Mouse (Mus musculus) midbrain, embryonic 10.5 days (tissue): ENCODE measurements at regions not wholly inside any gene's neighbourhood (a gene's known extent, or its start where the extent isn't known, plus 50 kb on each side); places are given as distances from the start of the nearest gene placed in this dataset.

Source experiments
- DNase-seq: peaks from one replicate; pipeline ENCODE4 v3.0.0-alpha.2; 2017; ENCODE audit warnings: low spot score
- H3K27ac ChIP-seq: fragments of 300-500 bp; sonication (generic); replicated peaks from 2 replicates; pipeline ENCODE4 v1.5.1; 2016; ENCODE audit warnings: mild to moderate bottlenecking
- H3K27me3 ChIP-seq: fragments of 300-500 bp; sonication (generic); 2 replicates; pipeline ENCODE4 v1.6.1; 2016; ENCODE audit warnings: low read depth, mild to moderate bottlenecking; ENCODE audit not compliant: poor library complexity, severe bottlenecking
- H3K36me3 ChIP-seq: fragments of 300-500 bp; sonication (generic); 2 replicates; pipeline ENCODE4 v1.6.1; 2016; ENCODE audit warnings: mild to moderate bottlenecking, moderate library complexity
- H3K4me1 ChIP-seq: fragments of 300-500 bp; sonication (generic); 2 replicates; pipeline ENCODE4 v1.6.1; 2016
- H3K4me3 ChIP-seq: fragments of 300-500 bp; sonication (generic); 2 replicates; pipeline ENCODE4 v1.5.1; 2016; ENCODE audit warnings: mild to moderate bottlenecking, moderate library complexity
- H3K9me3 ChIP-seq: fragments of 300-500 bp; sonication (generic); replicated peaks from 2 replicates; pipeline ENCODE4 v1.6.1; 2016; ENCODE audit warnings: mild to moderate bottlenecking
- WGBS: fragments of 180-500 bp; shearing (Covaris S2); methylation state at CpG from one replicate; pipeline ENCODE4 v1.1.7; 2016; 5-methylcytosine and 5-hydroxymethylcytosine counted together

- no peaks in the 10 kb centered on the region for H3K9me3 ChIP-seq
- WGBS = 89% methylated on average over 3 of the region's 3 CpGs
- H3K4me1 ChIP-seq = peaks cover 17% of the 10 kb centered on the region
- H3K4me3 ChIP-seq = no peak overlapping the region
- no peaks in the 10 kb centered on the region for H3K27me3 ChIP-seq
- no peak for DNase-seq
- no peak overlapping the region for H3K27ac ChIP-seq
- H3K36me3 ChIP-seq = no peaks in the 10 kb centered on the region
Observed at GRCm38 (mm10) chr2:10755375-10755774, 385.1 kb downstream of the Sfmbt2 start.

- Histone ChIP-seq H3K27ac (no peak overlapping the region), H3K36me3 (no peaks in the 10 kb centered on the region), H3K9me3 (no peaks in the 10 kb centered on the region), H3K27me3 (no peaks in the 10 kb centered on the region), H3K4me1 (peaks cover 17% of the 10 kb centered on the region), H3K4me3 (no peak overlapping the region)
- 50% methylated on average over 8 of the region's 8 CpGs for WGBS
- DNase-seq = no peak
Observed at GRCm38 (mm10) chr2:10757202-10757840, 387.0 kb downstream of the Sfmbt2 start.

GRCm38 (mm10) chr2:10757886-10758285 is 387.6 kb downstream of the Sfmbt2 start:
- H3K27ac ChIP-seq = no peak overlapping the region
- no peaks in the 10 kb centered on the region for H3K9me3 ChIP-seq
- H3K4me3 ChIP-seq = no peak overlapping the region
- no peaks in the 10 kb centered on the region for H3K36me3 ChIP-seq
- peaks cover 17% of the 10 kb centered on the region for H3K4me1 ChIP-seq
- WGBS = 87% methylated on average over 1 of the region's 1 CpGs
- H3K27me3 ChIP-seq = no peaks in the 10 kb centered on the region
- no peak for DNase-seq

GRCm38 (mm10) chr2:10762236-10762635 is 391.9 kb downstream of the Sfmbt2 start:
- H3K36me3 ChIP-seq = no peaks in the 10 kb centered on the region
- no peak for DNase-seq
- H3K9me3 ChIP-seq = no peaks in the 10 kb centered on the region
- H3K27me3 ChIP-seq = no peaks in the 10 kb centered on the region
- WGBS = 81% methylated on average over 4 of the region's 4 CpGs
- H3K27ac ChIP-seq = no peak overlapping the region
- peaks cover 11% of the 10 kb centered on the region for H3K4me1 ChIP-seq
- no peak overlapping the region for H3K4me3 ChIP-seq

- 65% methylated on average over 7 of the region's 7 CpGs for WGBS
- Histone ChIP-seq H3K36me3 (no peaks in the 10 kb centered on the region), H3K4me3 (no peak overlapping the region), H3K27ac (no peak overlapping the region), H3K27me3 (no peaks in the 10 kb centered on the region), H3K4me1 (peaks cover 11% of the 10 kb centered on the region), H3K9me3 (no peaks in the 10 kb centered on the region)
- no peak for DNase-seq
Observed at GRCm38 (mm10) chr2:10783071-10783470, 388.8 kb upstream of the Prkcq start.

GRCm38 (mm10) chr2:10783594-10783993 is 388.3 kb upstream of the Prkcq start:
- H3K9me3 ChIP-seq = no peaks in the 10 kb centered on the region
- no peaks in the 10 kb centered on the region for H3K36me3 ChIP-seq
- H3K4me3 ChIP-seq = no peak overlapping the region
- H3K27me3 ChIP-seq = no peaks in the 10 kb centered on the region
- peaks cover 14% of the 10 kb centered on the region for H3K4me1 ChIP-seq
- H3K27ac ChIP-seq = no peak overlapping the region
- 78% methylated on average over 6 of the region's 6 CpGs for WGBS
- no peak for DNase-seq

GRCm38 (mm10) chr2:10784266-10784665 is 387.6 kb upstream of the Prkcq start:
- no peaks in the 10 kb centered on the region for H3K36me3 ChIP-seq
- WGBS = 51% methylated on average over 2 of the region's 2 CpGs

GRCm38 (mm10) chr2:10785156-10785555 is 386.8 kb upstream of the Prkcq start:
- Histone ChIP-seq H3K9me3 (no peaks in the 10 kb centered on the region), H3K27me3 (no peaks in the 10 kb centered on the region), H3K36me3 (no peaks in the 10 kb centered on the region), H3K4me3 (no peak overlapping the region), H3K27ac (no peak overlapping the region), H3K4me1 (peaks cover 15% of the 10 kb centered on the region)
- peak; percentile 34 for DNase-seq
- 30% methylated on average over 2 of the region's 2 CpGs for WGBS

More at GRCm38 (mm10) chr2:10784266-10784665, 387.6 kb upstream of the Prkcq start:
- Histone ChIP-seq H3K9me3 (no peaks in the 10 kb centered on the region), H3K27ac (no peak overlapping the region), H3K27me3 (no peaks in the 10 kb centered on the region), H3K4me3 (no peak overlapping the region), H3K4me1 (peaks cover 15% of the 10 kb centered on the region)
- DNase-seq = no peak

GRCm38 (mm10) chr2:10788509-10788908 is 383.4 kb upstream of the Prkcq start:
- Histone ChIP-seq H3K4me3 (no peak overlapping the region), H3K27me3 (no peaks in the 10 kb centered on the region), H3K4me1 (peaks cover 15% of the 10 kb centered on the region), H3K9me3 (no peaks in the 10 kb centered on the region), H3K36me3 (no peaks in the 10 kb centered on the region), H3K27ac (no peak overlapping the region)
- no peak for DNase-seq
- WGBS = 28% methylated on average over 1 of the region's 1 CpGs

- no peak overlapping the region for H3K27ac ChIP-seq
- DNase-seq = no peak
- H3K9me3 ChIP-seq = no peaks in the 10 kb centered on the region
- no peaks in the 10 kb centered on the region for H3K36me3 ChIP-seq
- H3K4me3 ChIP-seq = no peak overlapping the region
- peaks cover 4% of the 10 kb centered on the region; the same call in 1 of the 2 replicates for H3K4me1 ChIP-seq
- H3K27me3 ChIP-seq = no peaks in the 10 kb centered on the region
Observed at GRCm38 (mm10) chr2:10791233-10791632, 380.7 kb upstream of the Prkcq start.

- no peak for DNase-seq
- 28% methylated on average over 2 of the region's 2 CpGs for WGBS
- no peaks in the 10 kb centered on the region for H3K27me3 ChIP-seq
- no peaks in the 10 kb centered on the region for H3K4me1 ChIP-seq
- no peaks in the 10 kb centered on the region for H3K36me3 ChIP-seq
- no peak overlapping the region for H3K4me3 ChIP-seq
- H3K27ac ChIP-seq = no peak overlapping the region
- H3K9me3 ChIP-seq = no peaks in the 10 kb centered on the region
Observed at GRCm38 (mm10) chr2:10816374-10816773, 355.5 kb upstream of the Prkcq start.

GRCm38 (mm10) chr2:10825278-10826133 is 346.4 kb upstream of the Prkcq start:
- H3K4me3 ChIP-seq = peak overlapping the region; percentile 54
- no peaks in the 10 kb centered on the region for H3K4me1 ChIP-seq
- 37% methylated on average over 29 of the region's 29 CpGs for WGBS
- peak overlapping the region; percentile 68; the same call in 1 of the 2 replicates for H3K27ac ChIP-seq
- no peaks in the 10 kb centered on the region for H3K9me3 ChIP-seq
- H3K36me3 ChIP-seq = no peaks in the 10 kb centered on the region
- H3K27me3 ChIP-seq = peaks cover 5% of the 10 kb centered on the region; the same call in 1 of the 2 replicates
- peak; percentile 64 for DNase-seq

- no peak for DNase-seq
Observed at GRCm38 (mm10) chr2:10826134-10826767, 345.7 kb upstream of the Prkcq start.

More at GRCm38 (mm10) chr2:10826134-10826767, 345.7 kb upstream of the Prkcq start:
- H3K27ac ChIP-seq = no peak overlapping the region
- H3K36me3 ChIP-seq = no peaks in the 10 kb centered on the region
- 88% methylated on average over 10 of the region's 10 CpGs for WGBS
- peaks cover 5% of the 10 kb centered on the region; the same call in 1 of the 2 replicates for H3K27me3 ChIP-seq
- H3K9me3 ChIP-seq = no peaks in the 10 kb centered on the region
- no peaks in the 10 kb centered on the region for H3K4me1 ChIP-seq
- peak overlapping the region; percentile 54 for H3K4me3 ChIP-seq
